Mouse (Mus musculus) cerebellum, adult (tissue): ENCODE measurements around the gene Tmem52.

Experiments
- ATAC-seq: cut with Nextera tagmentation; 2 replicates; pipeline ENCODE4 v1.9.2; 2017; ENCODE audit warnings: mild to moderate bottlenecking, moderate library complexity, mixed read lengths; ENCODE audit not compliant: insufficient number of reproducible peaks, low FRiP score, low TSS enrichment

Tmem52 gene

GRCm38 (mm10) chr4:155501126-155501525 lies 32.2 kb downstream of the Tmem52 start:
- no peak for ATAC-seq

- ATAC-seq, result no peak
These were observed 36.2 kb downstream of the Tmem52 start for GRCm38 (mm10) chr4:155505067-155505466.

- ATAC-seq, result no peak
These were observed 36.9 kb downstream of the Tmem52 start for GRCm38 (mm10) chr4:155505671-155506295.

- ATAC-seq, result no peak
These were observed 39.7 kb downstream of the Tmem52 start for GRCm38 (mm10) chr4:155508614-155509013.

- ATAC-seq, result no peak
These were observed 42.1 kb downstream of the Tmem52 start for GRCm38 (mm10) chr4:155510981-155511380.

GRCm38 (mm10) chr4:155514810-155515209 lies 45.9 kb downstream of the Tmem52 start:
- no peak for ATAC-seq

GRCm38 (mm10) chr4:155517948-155518517 lies 49.1 kb downstream of the Tmem52 start:
- ATAC-seq, result no peak
